Mouse (Mus musculus) limb, embryonic 11.5 days (tissue): ENCODE measurements around the gene Neurl4. TPM values are rescaled to one million over a fixed set of nuclear protein-coding genes. Genes with fewer than 3 reads are reported as not detected.

ENCODE experiments used
- ATAC-seq: fragments of 200-750 bp; cut with Nextera tagmentation; 2 replicates; pipeline ENCODE4 v1.8.0; 2017; ENCODE audit warnings: low read depth; ENCODE audit not compliant: insufficient number of reproducible peaks, low FRiP score, low TSS enrichment
- DNase-seq: peaks from one replicate; pipeline ENCODE4 v3.0.0-alpha.2; 2015; ENCODE audit warnings: low spot score
- H3K27ac ChIP-seq: fragments of 300-500 bp; sonication (generic); replicated peaks from 2 replicates; pipeline ENCODE4 v1.5.1; 2014; ENCODE audit warnings: low read depth, mild to moderate bottlenecking, low read length
- H3K27me3 ChIP-seq: fragments of 300-500 bp; sonication (generic); 2 replicates; pipeline ENCODE4 v1.6.1; 2014; ENCODE audit warnings: mild to moderate bottlenecking, low read length, mixed read lengths; ENCODE audit not compliant: control insufficient read depth, insufficient read depth
- H3K36me3 ChIP-seq: fragments of 300-500 bp; sonication (generic); 2 replicates; pipeline ENCODE4 v1.6.1; 2014; ENCODE audit warnings: mild to moderate bottlenecking, low read length, moderate library complexity, mixed read lengths; ENCODE audit not compliant: control insufficient read depth, insufficient read depth
- H3K4me1 ChIP-seq: fragments of 300-500 bp; sonication (generic); 2 replicates; pipeline ENCODE4 v1.6.1; 2014; ENCODE audit warnings: low read length, mixed read lengths; ENCODE audit not compliant: control insufficient read depth, insufficient read depth
- H3K4me2 ChIP-seq: fragments of 300-500 bp; sonication (generic); 2 replicates; pipeline ENCODE4 v1.6.1; 2014; ENCODE audit warnings: low read depth, mild to moderate bottlenecking, moderate library complexity; ENCODE audit not compliant: severe bottlenecking
- H3K4me3 ChIP-seq: fragments of 300-500 bp; sonication (generic); 2 replicates; pipeline ENCODE4 v1.5.1; 2014; ENCODE audit warnings: low read depth, low read length
- H3K9ac ChIP-seq: fragments of 300-500 bp; sonication (generic); 2 replicates; pipeline ENCODE4 v1.6.1; 2014; ENCODE audit warnings: mild to moderate bottlenecking, low read length
- H3K9me3 ChIP-seq: fragments of 300-500 bp; sonication (generic); 2 replicates; pipeline ENCODE4 v1.6.1; 2016; ENCODE audit warnings: low read length; ENCODE audit not compliant: control insufficient read depth
- WGBS: fragments of 180-500 bp; shearing (Covaris S2); extraction: QIAGEN DNeasy Blood & Tissue Kit; methylation state at CpG from one replicate; pipeline ENCODE4 v1.1.7; 2014; 5-methylcytosine and 5-hydroxymethylcytosine counted together
- polyA plus RNA-seq: library from polyadenylated mRNA; unstranded; fragments of >200 nt; fragmentation: Nextera tagmentation; extraction: Ambion mirVana; gene quantifications from 2 replicates; pipeline ENCODE4 v1.2.1, GENCODE M21; 2014

Gene Neurl4
- polyA plus RNA-seq, 1 experiment from 2014 or later, result 15.5 TPM

DNA sequence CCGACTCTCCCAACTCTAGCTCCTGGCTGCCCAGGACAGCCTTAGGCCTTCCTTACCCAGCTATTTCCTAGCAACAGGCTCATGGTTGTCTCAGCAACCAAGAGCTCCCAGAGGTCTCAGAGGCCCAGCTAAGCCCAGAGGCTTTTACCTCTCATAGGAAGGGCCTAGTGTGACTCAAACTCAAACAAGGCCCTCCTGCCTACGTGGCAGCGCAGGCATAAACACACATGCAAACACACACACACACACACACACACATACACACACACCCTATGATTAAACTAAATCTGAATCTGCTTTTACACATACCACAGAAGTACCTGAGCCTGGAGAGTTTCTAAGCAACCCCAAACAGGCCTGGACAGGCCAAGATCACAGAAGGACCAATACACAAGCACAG lies 22.5 kb upstream of the Neurl4 start:
- DNase-seq, result no peak

DNA sequence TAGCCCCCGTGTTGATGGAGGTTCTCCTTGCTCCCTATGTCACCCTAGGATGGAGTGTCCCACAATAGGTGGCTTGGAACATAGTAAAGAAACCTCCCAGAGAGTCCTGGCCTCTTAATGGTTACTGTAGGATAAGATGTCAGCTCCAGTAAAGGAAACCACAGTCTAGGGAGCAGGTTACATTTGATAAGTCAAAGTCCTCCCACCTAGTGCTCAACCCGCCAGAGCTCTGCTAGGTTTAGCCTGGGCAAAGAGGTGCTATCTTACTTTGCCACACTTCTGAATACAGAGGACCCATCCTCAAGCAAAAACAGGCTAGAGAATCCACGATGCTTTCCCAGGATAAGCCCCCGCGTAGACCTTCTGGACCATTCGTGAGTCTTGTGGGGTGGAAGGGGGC lies 21.9 kb upstream of the Neurl4 start:
- H3K4me2 ChIP-seq, result peak overlapping the region; percentile 83; the same call in 1 of the 2 replicates
- DNase-seq (no peak), ATAC-seq (no peak)
- H3K27me3 ChIP-seq, result no peaks in the 10 kb centered on the region
- 93% methylated on average over 6 of the region's 6 CpGs for WGBS
- no peaks in the 10 kb centered on the region for H3K9me3 ChIP-seq
- no peak overlapping the region; the same call in 1 of the 2 replicates for H3K4me3 ChIP-seq
- H3K9ac ChIP-seq, result no peak overlapping the region
- H3K36me3 ChIP-seq, result no peaks in the 10 kb centered on the region
- H3K4me1 ChIP-seq, result peaks cover 12% of the 10 kb centered on the region
- H3K27ac ChIP-seq, result no peak overlapping the region

More for the DNA sequence above, 22.5 kb upstream of the Neurl4 start:
- WGBS, result 80% methylated on average over 3 of the region's 3 CpGs
- Histone ChIP-seq H3K27me3 (no peaks in the 10 kb centered on the region), H3K36me3 (no peaks in the 10 kb centered on the region), H3K27ac (no peak overlapping the region), H3K9ac (no peak overlapping the region), H3K4me3 (no peak overlapping the region), H3K4me2 (0 out of 2 replicates have a peak overlapping the region, but pooled peaks have one; percentile 2), H3K4me1 (peaks cover 12% of the 10 kb centered on the region), H3K9me3 (no peaks in the 10 kb centered on the region)
- no peak for ATAC-seq

GRCm38 (mm10) chr11:69879711-69880110 lies 21.2 kb upstream of the Neurl4 start:
- no peaks in the 10 kb centered on the region for H3K36me3 ChIP-seq
- H3K4me3 ChIP-seq, result peak overlapping the region; percentile 38
- peak overlapping the region; percentile 83 for H3K4me2 ChIP-seq
- H3K4me1 ChIP-seq, result peaks cover 12% of the 10 kb centered on the region
- DNase-seq (no peak), ATAC-seq (no peak)
- H3K9ac ChIP-seq, result peak overlapping the region; percentile 32; the same call in 1 of the 2 replicates
- no peaks in the 10 kb centered on the region for H3K9me3 ChIP-seq
- H3K27me3 ChIP-seq, result no peaks in the 10 kb centered on the region
- no peak overlapping the region for H3K27ac ChIP-seq
- 54% methylated on average over 15 of the region's 15 CpGs for WGBS

DNA sequence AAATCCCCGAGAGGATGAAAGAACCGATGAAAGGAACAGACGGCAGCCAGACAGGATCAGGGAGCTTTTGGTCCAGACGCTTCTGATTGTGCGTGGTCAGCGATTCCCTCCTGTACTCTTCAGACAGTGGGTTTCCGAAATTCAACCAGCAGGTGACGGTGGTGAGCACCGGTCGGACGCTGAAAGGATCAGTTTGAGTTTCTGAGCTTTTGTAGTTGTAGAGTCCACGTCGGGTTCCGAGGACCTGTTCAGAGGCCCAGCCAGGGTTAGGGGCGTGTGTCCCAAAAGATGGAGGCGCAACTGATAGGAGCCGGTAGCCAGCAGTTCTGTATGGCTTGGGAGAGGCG lies 20.4 kb upstream of the Neurl4 start:
- H3K4me2 ChIP-seq, result peak overlapping the region; percentile 83
- H3K4me1 ChIP-seq, result peaks cover 12% of the 10 kb centered on the region
- H3K9ac ChIP-seq, result peak overlapping the region; percentile 32
- DNase-seq, result peak; percentile 83
- H3K27me3 ChIP-seq, result no peaks in the 10 kb centered on the region
- peak; percentile 46 for ATAC-seq
- under 1% methylated on average over 18 of the region's 18 CpGs for WGBS
- peak overlapping the region; percentile 38 for H3K4me3 ChIP-seq
- no peaks in the 10 kb centered on the region for H3K36me3 ChIP-seq
- H3K9me3 ChIP-seq, result no peaks in the 10 kb centered on the region
- H3K27ac ChIP-seq, result peak overlapping the region; percentile 30

DNA sequence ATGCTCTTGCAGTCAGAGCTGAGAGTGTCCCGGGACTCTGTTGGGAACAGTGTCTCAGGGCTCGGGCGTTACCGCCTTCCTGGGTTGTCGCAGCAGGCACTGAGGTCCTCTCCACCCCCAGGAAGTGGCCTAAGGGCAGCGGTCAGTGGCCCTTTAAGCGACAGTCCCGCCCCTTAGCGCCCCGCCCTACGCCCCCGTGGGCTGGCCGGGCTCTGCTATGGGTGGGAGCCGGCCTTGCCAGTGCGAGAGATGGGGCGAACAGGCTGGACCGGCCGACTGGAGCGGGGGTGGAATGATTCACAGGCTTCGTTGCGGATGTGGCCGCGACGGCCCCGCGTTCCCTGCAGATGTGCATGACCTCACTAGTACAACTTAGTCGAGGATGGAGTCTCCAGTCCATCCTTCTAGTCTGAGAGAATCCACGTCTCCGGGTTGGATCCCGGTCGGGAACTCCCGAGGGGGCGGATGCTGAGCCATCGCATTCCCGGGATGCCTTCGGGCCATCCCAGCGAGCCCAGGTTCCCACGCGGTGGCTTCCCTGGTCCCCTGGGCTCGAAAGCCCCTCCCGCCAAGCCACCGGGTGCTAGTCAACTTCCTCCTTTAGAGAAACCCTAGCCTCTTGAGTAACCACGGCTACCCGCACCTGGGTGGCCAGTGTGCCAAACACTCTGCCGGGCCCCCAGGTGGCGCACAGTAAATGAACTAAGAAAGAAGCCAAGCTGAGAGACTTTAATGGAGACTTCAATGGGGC lies 19.8 kb upstream of the Neurl4 start, which contains the start of gene Kctd11:
Kctd11 (minus strand) TSS at position 554 of the 751 bp plus-strand sequence.
- Histone ChIP-seq H3K9me3 (no peaks in the 10 kb centered on the region), H3K4me1 (peaks cover 12% of the 10 kb centered on the region), H3K36me3 (no peaks in the 10 kb centered on the region), H3K27ac (peak within 1 kb of the TSS; percentile 30), H3K9ac (peak within 1 kb of the TSS; percentile 32), H3K27me3 (no peaks in the 10 kb centered on the region), H3K4me2 (peak within 1 kb of the TSS; percentile 83), H3K4me3 (peak within 1 kb of the TSS; percentile 38)
- DNase-seq, result peak; percentile 86
- ATAC-seq, result peak; percentile 83
- under 1% methylated on average over 44 of the region's 46 CpGs for WGBS

GRCm38 (mm10) chr11:69881787-69882670 lies 18.8 kb upstream of the Neurl4 start:
- DNase-seq, result no peak
- peaks cover 12% of the 10 kb centered on the region for H3K4me1 ChIP-seq

GRCm38 (mm10) chr11:69883066-69883465 lies 17.8 kb upstream of the Neurl4 start:
- peak; percentile 57 for DNase-seq
- H3K4me3 ChIP-seq, result no peak overlapping the region

More at GRCm38 (mm10) chr11:69881787-69882670, 18.8 kb upstream of the Neurl4 start:
- 62% methylated on average over 21 of the region's 21 CpGs for WGBS
- H3K36me3 ChIP-seq, result no peaks in the 10 kb centered on the region
- no peak overlapping the region for H3K27ac ChIP-seq
- no peak for ATAC-seq
- peak overlapping the region; percentile 32 for H3K9ac ChIP-seq
- H3K9me3 ChIP-seq, result no peaks in the 10 kb centered on the region
- H3K4me3 ChIP-seq, result peak overlapping the region; percentile 38
- peak overlapping the region; percentile 83 for H3K4me2 ChIP-seq
- no peaks in the 10 kb centered on the region for H3K27me3 ChIP-seq

GRCm38 (mm10) chr11:69883527-69884151 lies 17.2 kb upstream of the Neurl4 start:
- no peak for ATAC-seq
- 88% methylated on average over 8 of the region's 8 CpGs for WGBS
- peaks cover 12% of the 10 kb centered on the region for H3K4me1 ChIP-seq

More at GRCm38 (mm10) chr11:69883066-69883465, 17.8 kb upstream of the Neurl4 start:
- no peaks in the 10 kb centered on the region for H3K9me3 ChIP-seq
- no peak overlapping the region for H3K9ac ChIP-seq
- peaks cover 12% of the 10 kb centered on the region for H3K4me1 ChIP-seq
- WGBS, result 60% methylated on average over 4 of the region's 4 CpGs
- no peak overlapping the region for H3K4me2 ChIP-seq
- no peaks in the 10 kb centered on the region for H3K36me3 ChIP-seq
- no peaks in the 10 kb centered on the region for H3K27me3 ChIP-seq
- no peak overlapping the region for H3K27ac ChIP-seq
- no peak for ATAC-seq

More at GRCm38 (mm10) chr11:69883527-69884151, 17.2 kb upstream of the Neurl4 start:
- Histone ChIP-seq H3K36me3 (no peaks in the 10 kb centered on the region), H3K4me2 (no peak overlapping the region), H3K9ac (no peak overlapping the region), H3K9me3 (no peaks in the 10 kb centered on the region), H3K27me3 (no peaks in the 10 kb centered on the region), H3K4me3 (no peak overlapping the region), H3K27ac (no peak overlapping the region)
- DNase-seq, result no peak
